In the genomic region with DNA sequence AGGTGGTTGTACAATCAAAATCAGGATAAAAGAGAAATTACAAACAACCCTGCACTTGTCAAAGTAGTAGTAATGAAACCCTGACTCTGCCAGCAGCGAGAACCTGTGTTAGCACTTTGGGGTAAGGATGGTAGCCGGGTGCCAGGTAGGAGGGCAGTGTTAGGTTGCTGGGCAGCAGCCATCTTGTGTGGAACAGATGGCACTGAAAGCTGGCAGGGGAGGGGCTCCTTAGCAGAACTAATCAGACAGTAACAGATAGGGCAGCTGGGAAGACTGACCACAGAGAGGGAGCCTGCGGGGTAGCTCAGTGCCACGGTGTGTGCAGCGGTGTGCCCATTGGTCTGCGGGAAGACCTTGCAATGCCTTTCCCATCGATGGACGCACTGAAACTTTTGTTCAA, we compare ENCODE assay signal across 10 mouse cellular contexts.
DNase-seq lines count a peak whose midpoint lies in the region; ATAC-seq and TF ChIP-seq lines count a peak whose summit lies in the region.
"Had no signal": no experiment of that assay in that cellular context is flagged by ENCODE, and none has a peak within 500 bp of the region (broad histone marks: within the 10 kb centered on the region; RNA-seq: fewer than 3 reads in every experiment).

No protein-coding gene starts in this region.

- 94% methylated on average over 8 of the region's 8 CpGs for WGBS in lung, adult 2 months

- no peak for TF ChIP-seq POLR2A in lung, adult 2 months (IDR thresholded peaks at IDR 0.05; ENCODE audit: borderline replicate concordance, extremely low read depth, low read depth, low read length)

- peak; percentile 62 to 72 for DNase-seq in right cerebral cortex, postnatal 10 days (ENCODE audit: low spot score in 2 of 2)
- DNase-seq in right cerebral cortex, postnatal 4 days, result no peak
- DNase-seq in gastrocnemius, adult 18-20 months (ENCODE audit: low spot score), result peak; percentile 66
- DNase-seq in thymus, postnatal 25 days, result no peak
- DNase-seq in kidney, postnatal 36 days, result no peak
- DNase-seq in lung, adult 2 months, result no peak
- DNase-seq in heart, adult 8-10 months (ENCODE audit: low spot score), result no peak
- DNase-seq: adrenal gland, adult 8-10 months had no signal

- no peaks in the 10 kb centered on the region for H3K4me1 ChIP-seq in lung, adult 2 months (ENCODE audit: control insufficient read depth, insufficient read depth, low read length)

- no peak overlapping the region for H3K4me3 ChIP-seq in lung, adult 2 months (replicated peaks; ENCODE audit: extremely low read depth, low read depth, low read length)
- H3K4me3 ChIP-seq: megakaryocyte, embryonic 14.5 days had no signal

- ATAC-seq in megakaryocyte progenitor cell, adult 5-6 weeks (replicated peaks; ENCODE audit: poor library complexity), result peak; percentile 9; the same call in 1 of the 2 replicates

- no peak for TF ChIP-seq CTCF in lung, adult 2 months (IDR thresholded peaks at IDR 0.05; ENCODE audit: insufficient read depth, low read length)

Comparison
In these comparisons a context has a peak if more than half of its experiments do, and no peak if none do; other contexts are left out.
1. DNase-seq: peak in right cerebral cortex, postnatal 10 days (2 of 2) and gastrocnemius, adult 18-20 months (single experiment); none in right cerebral cortex, postnatal 4 days (single experiment), thymus, postnatal 25 days (single experiment), kidney, postnatal 36 days (0 of 2), lung, adult 2 months (single experiment) and heart, adult 8-10 months (single experiment).